29 mouse cellular contexts compared by ENCODE assay signal in the genomic region with DNA sequence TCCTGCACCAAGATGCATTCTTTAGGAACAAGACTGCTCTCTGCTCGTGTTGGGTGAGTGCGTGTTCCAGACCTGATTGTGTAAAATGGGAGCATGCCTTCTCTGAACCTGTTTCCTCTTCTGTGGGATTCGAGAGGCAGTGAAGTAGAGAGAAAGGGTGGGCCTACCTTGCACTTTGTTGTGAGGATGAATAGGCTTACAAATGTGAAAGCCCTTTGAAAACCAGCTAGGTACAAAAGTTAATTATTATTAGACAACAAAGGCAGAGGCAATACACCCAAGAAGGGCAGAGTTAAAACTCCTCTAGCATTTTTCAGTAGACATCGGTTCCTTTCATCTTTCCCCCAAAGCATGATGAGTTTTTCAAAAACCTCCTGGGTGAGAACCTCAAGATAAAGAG. TPM values are rescaled to one million over a fixed set of nuclear protein-coding genes. Genes with fewer than 3 reads are reported as not detected.
DNase-seq lines count a peak whose midpoint lies in the region; ATAC-seq and TF ChIP-seq lines count a peak whose summit lies in the region.
"Had no signal": no experiment of that assay in that cellular context is flagged by ENCODE, and none has a peak within 500 bp of the region (broad histone marks: within the 10 kb centered on the region; RNA-seq: fewer than 3 reads in every experiment).

No protein-coding gene starts in this region.

- H3K27me3 ChIP-seq in kidney, embryonic 15.5 days = peaks cover 38% of the 10 kb centered on the region
- H3K27me3 ChIP-seq in forebrain, embryonic 13.5 days = peaks cover 44% of the 10 kb centered on the region

- 0 out of 2 replicates have a peak overlapping the region, but pooled peaks have one; percentile 22 for H3K4me2 ChIP-seq in kidney, embryonic 15.5 days
- H3K4me2 ChIP-seq in forebrain, embryonic 13.5 days = no peak overlapping the region
- H3K4me2 ChIP-seq: hindbrain, embryonic 14.5 days; limb, embryonic 13.5 days; liver, embryonic 13.5 days; lung, embryonic 14.5 days had no signal

- H3K36me3 ChIP-seq in kidney, embryonic 15.5 days = no peaks in the 10 kb centered on the region
- no peaks in the 10 kb centered on the region for H3K36me3 ChIP-seq in forebrain, embryonic 13.5 days (ENCODE audit: poor library complexity, severe bottlenecking)
- H3K36me3 ChIP-seq: heart, embryonic 10.5 days; limb, embryonic 13.5 days; liver, embryonic 13.5 days had no signal

- TF ChIP-seq CTCF in embryonic fibroblast, embryonic 13.5 days (IDR thresholded peaks at IDR 0.05; ENCODE audit: borderline replicate concordance, insufficient read depth, low read length) = no peak

- H3K9me3 ChIP-seq in kidney, embryonic 15.5 days (replicated peaks) = no peaks in the 10 kb centered on the region
- H3K9me3 ChIP-seq in forebrain, embryonic 13.5 days (replicated peaks) = no peaks in the 10 kb centered on the region
- H3K9me3 ChIP-seq: heart, embryonic 10.5 days; limb, embryonic 13.5 days; liver, embryonic 13.5 days; megakaryocyte, embryonic 14.5 days had no signal

- TF ChIP-seq POLR2A in embryonic fibroblast, embryonic 13.5 days (IDR thresholded peaks at IDR 0.05; ENCODE audit: low read depth, low read length) = no peak

- WGBS in kidney, embryonic 15.5 days = 53% methylated on average over 4 of the region's 4 CpGs
- 40% methylated on average over 4 of the region's 4 CpGs for WGBS in forebrain, embryonic 13.5 days

- H3K9ac ChIP-seq in kidney, embryonic 15.5 days = no peak overlapping the region
- H3K9ac ChIP-seq in forebrain, embryonic 13.5 days = no peak overlapping the region
- H3K9ac ChIP-seq: hindbrain, embryonic 14.5 days; limb, embryonic 13.5 days; liver, embryonic 13.5 days; lung, embryonic 14.5 days had no signal

- H3K4me1 ChIP-seq in embryonic fibroblast, embryonic 13.5 days (ENCODE audit: control insufficient read depth, insufficient read depth, low read length) = peaks cover 5% of the 10 kb centered on the region; the same call in 1 of the 2 replicates
- peaks cover 45% of the 10 kb centered on the region for H3K4me1 ChIP-seq in kidney, embryonic 15.5 days
- peaks cover 16% of the 10 kb centered on the region for H3K4me1 ChIP-seq in forebrain, embryonic 13.5 days
- H3K4me1 ChIP-seq: liver, embryonic 13.5 days had no signal

- peak; percentile 56 for DNase-seq in kidney, adult 11 months
- DNase-seq in kidney, postnatal 36 days = peak; percentile 41 to 67
- DNase-seq in layer of hippocampus, postnatal 10 days (ENCODE audit: low spot score in 2 of 2) = no peak
- DNase-seq: adrenal gland, postnatal 36 days; cerebellum, adult 11 months; gastrocnemius, postnatal 10 days; heart, postnatal 4 days; layer of hippocampus, postnatal 36 days; liver, embryonic 13.5 days; lung, embryonic 14.5 days; right cerebral cortex, adult 18-20 months; right cerebral cortex, postnatal 4 days had no signal

- H3K4me3 ChIP-seq in embryonic fibroblast, embryonic 13.5 days (ENCODE audit: insufficient read depth, low read length) = no peak overlapping the region
- H3K4me3 ChIP-seq in kidney, embryonic 15.5 days (replicated peaks) = no peak overlapping the region
- no peak overlapping the region for H3K4me3 ChIP-seq in forebrain, embryonic 13.5 days
- H3K4me3 ChIP-seq: heart, embryonic 10.5 days; layer of hippocampus, adult 2 months; limb, embryonic 13.5 days; liver, embryonic 13.5 days; megakaryocyte, embryonic 14.5 days; myocyte had no signal

- ATAC-seq in kidney, embryonic 15.5 days (replicated peaks; ENCODE audit: low FRiP score) = peak; percentile 15; the same call in 1 of the 2 replicates
- ATAC-seq in frontal cortex, adult (ENCODE audit: low TSS enrichment) = no peak
- ATAC-seq in forebrain, embryonic 13.5 days = no peak
- ATAC-seq: CD4-positive, CD25-positive, alpha-beta regulatory T cell, adult 4 months; inflammation-experienced regulatory T-cells, adult 6 months; midbrain, embryonic 16.5 days had no signal

- peak overlapping the region; percentile 68; the same call in 1 of the 2 replicates for H3K27ac ChIP-seq in embryonic fibroblast, embryonic 13.5 days (ENCODE audit: insufficient read depth, low read length)
- peak overlapping the region; percentile 88 for H3K27ac ChIP-seq in kidney, embryonic 15.5 days
- H3K27ac ChIP-seq in forebrain, embryonic 13.5 days = no peak overlapping the region
- H3K27ac ChIP-seq: heart, embryonic 10.5 days; hindbrain, embryonic 14.5 days; layer of hippocampus, adult 2 months; limb, embryonic 13.5 days; liver, embryonic 13.5 days had no signal

RNA-seq across cellular contexts. Expression of a gene that starts 3.2 kb away (rescaled TPM):
- polyA plus RNA-seq in embryonic fibroblast, embryonic 13.5 days (2011; ENCODE audit: insufficient read length, low read depth, missing spikeins) = 0.79 and 0.92 TPM in 2 replicates
- polyA plus RNA-seq in kidney, embryonic 15.5 days (2015; fragmentation: Nextera tagmentation; extraction: Ambion mirVana) = 127 and 129 TPM in 2 replicates
- not detected for total RNA-seq in layer of hippocampus, postnatal 10 days (2021)
- polyA plus RNA-seq in forebrain, embryonic 13.5 days (2015; fragmentation: Nextera tagmentation; extraction: Ambion mirVana) = 0.09 TPM in 2 replicates
- total RNA-seq: adrenal gland, adult 18-20 months; adrenal gland, postnatal 36 days; gastrocnemius, postnatal 10 days; granulocyte monocyte progenitor cell, adult 5-6 weeks; heart, postnatal 4 days; layer of hippocampus, adult 2 months; layer of hippocampus, postnatal 36 days; left cerebral cortex, postnatal 14 days had no signal
- polyA plus RNA-seq: CD4-positive, CD25-positive, alpha-beta regulatory T cell, adult 4 months; heart, embryonic 16.5 days; inflammation-experienced regulatory T-cells, adult 6 months; limb, embryonic 13.5 days; lung, embryonic 14.5 days; myocyte had no signal

Comparison
In these comparisons a context has a peak if more than half of its experiments do, and no peak if none do; other contexts are left out.
1. DNase-seq: peak in kidney, adult 11 months (single experiment) and kidney, postnatal 36 days (2 of 2); none in layer of hippocampus, postnatal 10 days (0 of 2).
2. RNA of a gene that starts 3.2 kb away (polyA plus RNA-seq): 127 to 129 TPM in kidney, embryonic 15.5 days; 0.79 to 0.92 TPM in embryonic fibroblast, embryonic 13.5 days and 0.09 TPM in forebrain, embryonic 13.5 days; every median in the first group is over 10 times any median in the second.